8 mouse cellular contexts compared by ENCODE assay signal in genomic region chr3:51484370-51484769, GRCm38 (mm10). TPM values are rescaled to one million over a fixed set of nuclear protein-coding genes. Genes with fewer than 3 reads are reported as not detected.
DNase-seq lines count a peak whose midpoint lies in the region; ATAC-seq and TF ChIP-seq lines count a peak whose summit lies in the region.

No protein-coding gene starts in this region.

- intact Hi-C loops in left cerebral cortex, postnatal 10 days (cut with DNase I) = loop anchor here (2.0 to 5.0 kb wide), 2 partner anchors 78 to 164 kb away; partner anchors contain the start of gene Setd7

- in situ Hi-C loops in Patski (cut with MboI; ENCODE audit: low pct_unique_long_range_greater_than_20kb) = loop anchor here (5.0 kb wide), 1 partner anchor 758 kb away; no protein-coding TSS in a partner anchor

- TF ChIP-seq CTCF in Patski (IDR thresholded peaks at IDR 0.05) = no peak

- H3K36me3 ChIP-seq in heart, embryonic 14.5 days (ENCODE audit: control insufficient read depth, insufficient read depth, low read length) = no peaks in the 10 kb centered on the region
- no peaks in the 10 kb centered on the region; the same call in 1 of the 2 replicates for H3K36me3 ChIP-seq in hindbrain, embryonic 13.5 days
- H3K36me3 ChIP-seq in midbrain, embryonic 11.5 days (ENCODE audit: control insufficient read depth, insufficient read depth, low read length) = no peaks in the 10 kb centered on the region

- peak overlapping the region; percentile 90 for H3K9ac ChIP-seq in heart, embryonic 14.5 days (ENCODE audit: low read length)
- H3K9ac ChIP-seq in hindbrain, embryonic 13.5 days = peak overlapping the region; percentile 91
- peak overlapping the region; percentile 74 for H3K9ac ChIP-seq in midbrain, embryonic 11.5 days (ENCODE audit: low read length)

- peaks cover 2 to 19% of the 10 kb centered on the region in 2 experiments; a peak in 3 of 4 replicates for H3K4me1 ChIP-seq in heart, embryonic 14.5 days (ENCODE audit: control insufficient read depth in 2 of 2, insufficient read depth in 2 of 2, low read length in 2 of 2)
- H3K4me1 ChIP-seq in hindbrain, embryonic 13.5 days (replicated peaks) = peaks cover 31% of the 10 kb centered on the region
- peaks cover 12% of the 10 kb centered on the region for H3K4me1 ChIP-seq in midbrain, embryonic 11.5 days (ENCODE audit: control insufficient read depth, insufficient read depth, low read length)

- no peaks in the 10 kb centered on the region for H3K27me3 ChIP-seq in heart, embryonic 14.5 days (ENCODE audit: control insufficient read depth, insufficient read depth, low read length)
- H3K27me3 ChIP-seq in Patski = no peaks in the 10 kb centered on the region
- H3K27me3 ChIP-seq in hindbrain, embryonic 13.5 days = no peaks in the 10 kb centered on the region
- no peaks in the 10 kb centered on the region for H3K27me3 ChIP-seq in midbrain, embryonic 11.5 days (ENCODE audit: control insufficient read depth, insufficient read depth, low read length)

- ATAC-seq in heart, embryonic 14.5 days (ENCODE audit: insufficient number of reproducible peaks, insufficient read depth, low FRiP score, low read depth) = no peak; the same call in 1 of the 2 replicates
- peak; percentile 2 for ATAC-seq in Patski
- no peak for ATAC-seq in hindbrain, embryonic 13.5 days (ENCODE audit: low FRiP score)
- ATAC-seq in midbrain, embryonic 11.5 days (ENCODE audit: low FRiP score) = peak; percentile 48

- H3K4me2 ChIP-seq in heart, embryonic 14.5 days (ENCODE audit: low read length) = peak overlapping the region; percentile 90
- H3K4me2 ChIP-seq in hindbrain, embryonic 13.5 days = peak overlapping the region; percentile 83
- H3K4me2 ChIP-seq in midbrain, embryonic 11.5 days = peak overlapping the region; percentile 69

- H3K9me3 ChIP-seq in heart, embryonic 14.5 days (ENCODE audit: control insufficient read depth, low read length) = no peaks in the 10 kb centered on the region
- no peaks in the 10 kb centered on the region for H3K9me3 ChIP-seq in hindbrain, embryonic 13.5 days
- H3K9me3 ChIP-seq in midbrain, embryonic 11.5 days (ENCODE audit: control insufficient read depth, low read length) = no peaks in the 10 kb centered on the region

- peak overlapping the region; percentile 85 to 87 for H3K4me3 ChIP-seq in heart, embryonic 14.5 days (ENCODE audit: control insufficient read depth in 1 of 2, insufficient read depth in 1 of 2, low read depth in 1 of 2, low read length in 2 of 2)
- H3K4me3 ChIP-seq in hindbrain, embryonic 13.5 days = peak overlapping the region; percentile 76
- H3K4me3 ChIP-seq in midbrain, embryonic 11.5 days (ENCODE audit: low read depth, low read length) = peak overlapping the region; percentile 54

- POLR2A ChIA-PET in Patski (lab: Charles Lee) = interaction anchor here (0.6 to 1.5 kb wide), 5 partner anchors 15 to 1848 kb away, joined by 3 to 4 read pairs (median 3); partner anchors contain the start of gene Setd7

- WGBS in heart, embryonic 14.5 days = under 1% methylated on average over 33 of the region's 33 CpGs
- WGBS in hindbrain, embryonic 13.5 days = under 1% methylated on average over 33 of the region's 33 CpGs
- 1% methylated on average over 33 of the region's 33 CpGs for WGBS in midbrain, embryonic 11.5 days

- H3K27ac ChIP-seq in heart, embryonic 14.5 days (replicated peaks in 1 of 2; ENCODE audit: control insufficient read depth in 1 of 2, insufficient read depth in 1 of 2, low read depth in 2 of 2, low read length in 2 of 2) = peak overlapping the region; percentile 51 to 93
- H3K27ac ChIP-seq in hindbrain, embryonic 13.5 days = peak overlapping the region; percentile 94
- H3K27ac ChIP-seq in midbrain, embryonic 11.5 days (ENCODE audit: low read depth, low read length) = peak overlapping the region; percentile 85; the same call in 1 of the 2 replicates

- no peak for DNase-seq in heart, adult 9 months (ENCODE audit: low spot score in 2 of 2)
- DNase-seq in Patski (ENCODE audit: low read depth, low spot score) = no peak
- DNase-seq in midbrain, embryonic 11.5 days (ENCODE audit: low spot score, missing footprints) = no peak
- DNase-seq in left cerebral cortex, postnatal 10 days (ENCODE audit: extremely low spot score in 1 of 2, low spot score in 2 of 2) = no peak
- no peak for DNase-seq in ovary, postnatal 14 days (ENCODE audit: low spot score)
- no peak for DNase-seq in frontal cortex, postnatal 10 days (ENCODE audit: low spot score in 2 of 2)

- CTCF ChIA-PET in Patski (lab: Charles Lee) = interaction anchor here (1.6 to 3.0 kb wide), 2 partner anchors 12 to 100 kb away, joined by 3 to 7 read pairs; no protein-coding TSS in a partner anchor

RNA-seq across cellular contexts. Expression of gene Rab33b, which starts 0.7 kb away (rescaled TPM):
- 12.9 and 14.1 TPM in 2 replicates for polyA plus RNA-seq in heart, embryonic 14.5 days (2014; fragmentation: Nextera tagmentation; extraction: Ambion mirVana)
- polyA plus RNA-seq in Patski (2021) = 20.6 TPM
- 23.9 TPM in 2 replicates for polyA plus RNA-seq in hindbrain, embryonic 13.5 days (2015; fragmentation: Nextera tagmentation; extraction: Ambion mirVana)
- 14.5 and 15.0 TPM in 2 replicates for polyA plus RNA-seq in midbrain, embryonic 11.5 days (2014; fragmentation: Nextera tagmentation; extraction: Ambion mirVana)
- 10 to 100 TPM; 24.8 to 29.1 TPM for total RNA-seq in left cerebral cortex, postnatal 10 days (2021)

Comparison
In these comparisons a context has a peak if more than half of its experiments do, and no peak if none do; other contexts are left out.
1. ATAC-seq: peak in Patski (single experiment) and midbrain, embryonic 11.5 days (single experiment); none in heart, embryonic 14.5 days (single experiment) and hindbrain, embryonic 13.5 days (single experiment).
2. Peak in every context shown above with its lines, with median percentiles within 50 percentile points of each other: H3K27ac ChIP-seq, H3K4me2 ChIP-seq, H3K4me3 ChIP-seq and H3K9ac ChIP-seq.